ENCODE assay signal across 8 mouse cellular contexts in the genomic region with DNA sequence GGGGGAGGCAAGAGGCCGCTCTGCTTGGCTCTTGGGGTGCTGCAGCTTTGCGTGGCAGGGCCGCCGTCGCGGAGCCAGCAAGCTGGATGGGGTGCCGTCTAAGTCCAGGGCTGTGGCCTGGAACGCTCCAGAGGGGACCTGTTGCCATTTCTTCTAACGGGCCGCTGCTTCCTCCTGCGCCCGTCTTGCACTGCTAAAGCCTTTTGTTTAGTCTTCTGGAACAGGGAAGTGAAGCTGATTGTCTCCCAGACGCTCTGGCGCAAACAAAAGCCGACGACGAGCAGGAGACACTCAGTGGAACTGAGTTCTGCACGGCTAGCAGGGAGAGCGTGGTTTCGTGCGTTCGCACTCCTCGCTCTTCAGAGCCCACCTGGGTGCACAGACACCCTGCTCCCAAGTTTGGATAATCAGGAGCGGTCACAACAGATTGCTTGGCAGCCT. TPM values are rescaled to one million over a fixed set of nuclear protein-coding genes. Genes with fewer than 3 reads are reported as not detected.
A peak's percentile ranks its signal among the peaks of the same experiment; 100 is the strongest.
DNase-seq lines count a peak whose midpoint lies in the region; ATAC-seq and TF ChIP-seq lines count a peak whose summit lies in the region.

No protein-coding gene starts in this region.

- peak overlapping the region; percentile 87 for H3K9ac ChIP-seq in heart, embryonic 11.5 days (ENCODE audit: low read depth, low read length)
- peak overlapping the region; percentile 93 for H3K9ac ChIP-seq in hindbrain, embryonic 13.5 days
- peak overlapping the region; percentile 81 for H3K9ac ChIP-seq in lung, embryonic 16.5 days (ENCODE audit: low read length)

- peaks cover 51% of the 10 kb centered on the region for H3K79me2 ChIP-seq in C2C12 (ENCODE audit: control insufficient read depth, insufficient read depth)

- H3K4me3 ChIP-seq in heart, embryonic 11.5 days (ENCODE audit: low read depth, low read length), result peak overlapping the region; percentile 78
- peak overlapping the region; percentile 89 for H3K4me3 ChIP-seq in C2C12 (ENCODE audit: insufficient read depth, poor library complexity, severe bottlenecking)
- H3K4me3 ChIP-seq in hindbrain, embryonic 13.5 days, result peak overlapping the region; percentile 91
- H3K4me3 ChIP-seq in lung, embryonic 16.5 days (ENCODE audit: low read length), result peak overlapping the region; percentile 84

- 0% methylated on average over 24 of the region's 24 CpGs for WGBS in heart, embryonic 11.5 days (ENCODE audit: insufficient replicate concordance)
- WGBS in hindbrain, embryonic 13.5 days, result under 1% methylated on average over 24 of the region's 24 CpGs
- WGBS in lung, embryonic 16.5 days, result under 1% methylated on average over 24 of the region's 24 CpGs

- peak overlapping the region; percentile 88 for H3ac ChIP-seq in C2C12 (ENCODE audit: control insufficient read depth, insufficient read length, low read depth)

- H3K9me3 ChIP-seq in heart, embryonic 11.5 days (replicated peaks; ENCODE audit: control insufficient read depth, low read length), result no peaks in the 10 kb centered on the region
- H3K9me3 ChIP-seq in hindbrain, embryonic 13.5 days, result no peaks in the 10 kb centered on the region
- no peaks in the 10 kb centered on the region for H3K9me3 ChIP-seq in lung, embryonic 16.5 days (ENCODE audit: control insufficient read depth, low read length)

- H3K79me3 ChIP-seq in C2C12 (ENCODE audit: low read depth), result peaks cover 42% of the 10 kb centered on the region

- DNase-seq in heart, postnatal 36 days, result no peak
- peak; percentile 60 for DNase-seq in embryo, embryonic 11 days
- peak; percentile 29 for DNase-seq in ovary, postnatal 14 days (ENCODE audit: low spot score)
- no peak for DNase-seq in adrenal gland, adult 8-10 months

- H3K36me3 ChIP-seq in heart, embryonic 11.5 days (ENCODE audit: control insufficient read depth, insufficient read depth, low read length), result peaks cover 2% of the 10 kb centered on the region; the same call in 1 of the 2 replicates
- peaks cover 7% of the 10 kb centered on the region for H3K36me3 ChIP-seq in C2C12 (ENCODE audit: control insufficient read depth, insufficient read depth)
- no peaks in the 10 kb centered on the region for H3K36me3 ChIP-seq in hindbrain, embryonic 13.5 days
- H3K36me3 ChIP-seq in lung, embryonic 16.5 days (ENCODE audit: control insufficient read depth, insufficient read depth, low read length), result 0 out of 2 replicates have a peak, but pooled peaks cover 2% of the 10 kb centered on the region

- peaks cover 6% of the 10 kb centered on the region for H3K4me1 ChIP-seq in heart, embryonic 11.5 days (ENCODE audit: control insufficient read depth, insufficient read depth, low read length)
- H3K4me1 ChIP-seq in hindbrain, embryonic 13.5 days (replicated peaks), result peaks cover 40% of the 10 kb centered on the region
- H3K4me1 ChIP-seq in lung, embryonic 16.5 days (replicated peaks; ENCODE audit: control insufficient read depth, insufficient read depth, low read length), result peaks cover 10% of the 10 kb centered on the region

- intact Hi-C loops in heart, postnatal 36 days (cut with DNase I), result loop anchor here (2.0 to 10.0 kb wide), 5 partner anchors 22 to 302 kb away; a partner anchor contains a TSS

- TF ChIP-seq CTCF in C2C12 (IDR thresholded peaks at IDR 0.05; ENCODE audit: control insufficient read depth, insufficient read depth, insufficient read length), result no peak

- peak overlapping the region; percentile 71 for H3K4me2 ChIP-seq in heart, embryonic 11.5 days
- peak overlapping the region; percentile 71 for H3K4me2 ChIP-seq in hindbrain, embryonic 13.5 days
- H3K4me2 ChIP-seq in lung, embryonic 16.5 days (ENCODE audit: low read depth, low read length), result peak overlapping the region; percentile 72

- H3K27ac ChIP-seq in heart, embryonic 11.5 days (ENCODE audit: low read depth, low read length), result peak overlapping the region; percentile 76
- peak overlapping the region; percentile 91 for H3K27ac ChIP-seq in hindbrain, embryonic 13.5 days
- peak overlapping the region; percentile 89 for H3K27ac ChIP-seq in lung, embryonic 16.5 days (ENCODE audit: low read length)

- no peak for ATAC-seq in heart, embryonic 11.5 days (replicated peaks; ENCODE audit: insufficient number of reproducible peaks, low FRiP score, low TSS enrichment)
- ATAC-seq in hindbrain, embryonic 13.5 days (ENCODE audit: low FRiP score), result peak; percentile 49; the same call in 1 of the 2 replicates
- ATAC-seq in lung, embryonic 16.5 days (ENCODE audit: low read depth), result no peak; the same call in 1 of the 2 replicates

- H3K27me3 ChIP-seq in heart, embryonic 11.5 days (ENCODE audit: control insufficient read depth, insufficient read depth, low read length), result no peaks in the 10 kb centered on the region
- H3K27me3 ChIP-seq in C2C12 (ENCODE audit: control insufficient read depth, insufficient read depth, insufficient read length), result no peaks in the 10 kb centered on the region
- H3K27me3 ChIP-seq in hindbrain, embryonic 13.5 days, result no peaks in the 10 kb centered on the region
- H3K27me3 ChIP-seq in lung, embryonic 16.5 days (ENCODE audit: control insufficient read depth, insufficient read depth, low read depth, low read length), result no peaks in the 10 kb centered on the region

TF ChIP-seq in C2C12, 6 proteins besides CTCF, POLR2A, EP300 and RAD21:
- no peak for TF ChIP-seq MAX (IDR thresholded peaks at IDR 0.05)
- no peak for TF ChIP-seq CEBPB (IDR thresholded peaks at IDR 0.05; ENCODE audit: low read depth)
- no peak for TF ChIP-seq MYOD1 (IDR thresholded peaks at IDR 0.05; ENCODE audit: control insufficient read depth, insufficient read length, low read depth)
- TF ChIP-seq FOSL1 (IDR thresholded peaks at IDR 0.05; ENCODE audit: insufficient read depth, low read length, poor library complexity, severe bottlenecking), result no peak
- TF ChIP-seq USF1 (IDR thresholded peaks at IDR 0.05; ENCODE audit: low read depth), result no peak
- no peak for TF ChIP-seq MYOG (IDR thresholded peaks at IDR 0.05; ENCODE audit: control insufficient read depth, extremely low read depth, insufficient read length)

RNA-seq across cellular contexts. Expression of a gene that starts 0.4 kb away (rescaled TPM):
- 67.0 and 83.1 TPM in 2 replicates for polyA plus RNA-seq in heart, embryonic 11.5 days (2014; fragmentation: Nextera tagmentation; extraction: Ambion mirVana)
- total RNA-seq in heart, postnatal 36 days (2021), result 10 to 100 TPM; 36.5 to 37.4 TPM
- polyA plus RNA-seq in C2C12 (2012; fragmentation: generic; extraction: Trizol), result 44.6 TPM
- polyA plus RNA-seq in hindbrain, embryonic 13.5 days (2015; fragmentation: Nextera tagmentation; extraction: Ambion mirVana), result 114 and 117 TPM in 2 replicates
- polyA plus RNA-seq in lung, embryonic 16.5 days (2015; fragmentation: Nextera tagmentation; extraction: Ambion mirVana), result 87.2 and 98.8 TPM in 2 replicates
- total RNA-seq in adrenal gland, adult 8-10 months (2022), result 10 to 100 TPM; 55.0 to 59.3 (median 56.6) TPM

RNA-seq across cellular contexts. Expression of a gene that starts 11.4 kb away (rescaled TPM):
- polyA plus RNA-seq in heart, embryonic 11.5 days (2014; fragmentation: Nextera tagmentation; extraction: Ambion mirVana), result not detected in 2 replicates
- total RNA-seq in heart, postnatal 36 days (2021), result not detected
- 0.04 TPM for polyA plus RNA-seq in C2C12 (2012; fragmentation: generic; extraction: Trizol)
- polyA plus RNA-seq in hindbrain, embryonic 13.5 days (2015; fragmentation: Nextera tagmentation; extraction: Ambion mirVana), result 0.12 TPM in 1 of 2 replicates, not detected in the other
- not detected in 2 replicates for polyA plus RNA-seq in lung, embryonic 16.5 days (2015; fragmentation: Nextera tagmentation; extraction: Ambion mirVana)
- total RNA-seq in adrenal gland, adult 8-10 months (2022), result 1 to 10 TPM in 1 of 4 experiments, not detected in 3; 3.1 TPM

Comparison
In these comparisons a context has a peak if more than half of its experiments do, and no peak if none do; other contexts are left out.
1. DNase-seq: peak in embryo, embryonic 11 days (single experiment) and ovary, postnatal 14 days (single experiment); none in heart, postnatal 36 days (0 of 2) and adrenal gland, adult 8-10 months (single experiment).
2. Peak in every context shown above with its lines, with median percentiles within 50 percentile points of each other: H3K27ac ChIP-seq, H3K4me2 ChIP-seq, H3K4me3 ChIP-seq and H3K9ac ChIP-seq.